Mouse (Mus musculus) 3T3-L1 (cell line): Measurements from ENCODE around the gene Lmf2.

Source experiments
- DNase-seq: peaks from one replicate; pipeline ENCODE4 v3.0.0-alpha.2; 2015; ENCODE audit warnings: low read depth, low spot score

Gene Lmf2

GRCm38 (mm10) chr15:89372536-89372935 is 17.1 kb upstream of the Lmf2 start:
- no peak for DNase-seq

DNA sequence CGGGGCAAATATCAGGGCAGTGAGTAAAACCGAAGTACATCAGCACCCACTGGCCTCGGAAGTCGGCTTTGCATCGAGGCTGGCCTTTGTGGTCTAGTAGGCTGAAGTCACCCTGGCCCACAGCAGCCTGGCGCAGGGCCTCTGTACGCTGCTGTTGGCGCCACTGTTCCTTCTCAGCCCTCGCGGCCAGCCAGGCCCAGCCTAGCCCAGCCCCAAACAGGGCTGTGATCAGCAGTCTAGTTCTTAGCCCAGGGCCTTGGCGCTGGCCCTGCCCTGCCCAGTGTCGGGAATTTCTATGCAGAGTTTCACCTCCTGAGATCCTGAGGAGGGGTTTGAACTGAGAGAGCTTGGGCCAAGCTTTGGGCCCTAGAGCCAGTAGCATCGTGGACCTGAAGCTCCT is 16.6 kb upstream of the Lmf2 start:
- no peak for DNase-seq

DNA sequence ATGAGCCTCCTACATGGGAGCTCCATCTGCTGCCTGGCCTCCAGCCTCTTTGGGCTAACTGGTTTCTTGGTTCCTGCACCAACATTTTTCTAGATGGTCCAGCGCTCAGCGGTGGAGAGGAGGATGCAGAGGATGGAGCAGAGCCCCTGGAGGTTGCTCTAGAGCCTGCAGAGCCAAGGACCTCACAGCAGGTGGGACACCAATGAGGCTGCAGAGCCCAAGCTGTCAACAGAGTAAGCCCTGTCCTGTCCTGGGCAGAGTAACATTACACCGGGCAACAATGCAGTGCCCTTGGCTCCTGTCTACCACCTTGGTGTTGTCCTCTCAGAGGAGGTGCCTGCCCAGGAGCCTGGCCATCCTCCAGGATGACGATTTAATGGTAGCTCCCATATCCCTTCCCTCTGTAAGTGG is 9.7 kb upstream of the Lmf2 start:
- DNase-seq: no peak

DNA sequence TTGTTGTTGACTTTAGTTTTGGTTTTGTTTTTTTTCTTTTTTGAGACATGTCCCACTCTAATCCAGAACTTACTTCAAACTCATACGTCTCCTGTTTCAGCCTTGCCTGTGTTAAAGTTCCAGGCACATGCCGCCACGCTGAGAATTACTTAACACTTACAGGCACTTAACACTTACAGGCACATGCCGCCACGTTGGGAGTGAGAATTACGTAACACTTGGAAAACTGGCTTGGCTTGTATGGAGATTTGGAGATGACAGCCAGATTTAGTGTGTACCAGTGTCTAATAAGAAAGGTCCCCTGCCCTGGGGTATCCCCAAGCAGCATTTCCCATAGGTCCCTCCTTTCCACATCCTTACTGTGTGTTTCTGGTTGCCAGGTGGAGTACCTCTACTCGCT is 7.6 kb upstream of the Lmf2 start:
- DNase-seq: no peak

GRCm38 (mm10) chr15:89358784-89359183 is 3.3 kb upstream of the Lmf2 start:
- DNase-seq: no peak

- peak; percentile 99 for DNase-seq
Observed at GRCm38 (mm10) chr15:89356372-89356771, 913 bp upstream of the Lmf2 start.

DNA sequence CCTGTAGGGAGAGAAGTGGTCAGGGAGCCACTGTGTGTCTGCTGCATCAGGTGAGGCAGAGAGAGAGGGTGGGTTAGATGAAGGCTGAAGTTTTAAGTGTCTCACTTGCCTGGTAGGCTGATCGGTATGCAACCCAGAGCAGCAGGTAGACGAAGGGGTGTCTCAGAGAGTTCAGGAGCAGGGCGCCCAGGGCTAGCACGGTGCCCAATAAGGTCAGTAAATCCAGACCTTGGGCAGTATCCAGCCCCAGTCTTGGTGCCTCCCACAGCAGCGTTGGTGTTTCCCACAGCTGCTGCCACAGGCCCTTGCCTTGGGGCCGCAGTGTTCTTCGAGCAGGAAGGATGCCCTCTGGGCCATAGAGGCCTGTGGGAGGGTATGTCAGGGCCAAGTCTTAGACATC is 1.0 kb downstream of the Lmf2 start:
- DNase-seq: no peak

DNA sequence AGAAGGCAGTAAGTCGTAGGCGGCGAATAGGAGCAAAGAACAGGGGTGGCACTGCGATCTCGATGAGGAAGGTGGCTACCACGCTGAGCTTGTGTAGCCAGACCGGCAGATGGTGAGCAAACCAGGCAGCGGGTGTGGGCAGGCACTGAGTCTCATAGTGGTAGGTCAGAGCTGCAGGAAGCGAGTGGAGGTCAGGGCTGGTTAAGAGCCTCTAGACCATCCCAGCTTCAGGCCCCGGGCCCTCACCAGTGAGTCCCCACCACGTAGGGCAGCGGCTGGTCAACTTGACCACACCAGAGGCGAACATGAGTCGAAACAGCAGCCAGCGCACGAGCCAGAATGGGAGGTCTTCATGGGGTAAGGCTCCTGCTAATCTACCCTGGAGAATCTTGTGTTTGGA is 1.6 kb downstream of the Lmf2 start:
- DNase-seq: no peak

GRCm38 (mm10) chr15:89352795-89353194 is 2.7 kb downstream of the Lmf2 start:
- no peak for DNase-seq

DNA sequence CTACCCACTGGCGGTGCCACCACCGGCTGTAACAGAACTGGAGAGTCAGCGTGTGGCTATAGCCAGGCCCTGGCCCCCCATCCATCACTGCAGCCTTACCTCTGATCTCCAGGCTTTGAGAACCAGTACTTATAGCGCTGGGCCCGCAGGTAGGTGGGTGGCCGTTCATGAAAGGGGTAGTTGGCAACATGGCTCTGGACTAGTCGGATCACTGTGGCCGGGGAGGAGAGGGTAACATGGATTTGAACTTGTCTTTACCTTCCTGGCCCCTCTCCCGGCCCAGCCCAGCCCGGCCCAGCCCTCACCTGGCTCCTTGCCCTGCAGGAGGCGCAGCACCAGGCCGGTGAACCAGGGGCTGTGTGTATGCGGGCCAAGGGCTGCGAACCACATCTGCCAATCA is 3.4 kb downstream of the Lmf2 start:
- no peak for DNase-seq

GRCm38 (mm10) chr15:89351302-89351701 is 4.2 kb downstream of the Lmf2 start:
- DNase-seq: no peak

DNA sequence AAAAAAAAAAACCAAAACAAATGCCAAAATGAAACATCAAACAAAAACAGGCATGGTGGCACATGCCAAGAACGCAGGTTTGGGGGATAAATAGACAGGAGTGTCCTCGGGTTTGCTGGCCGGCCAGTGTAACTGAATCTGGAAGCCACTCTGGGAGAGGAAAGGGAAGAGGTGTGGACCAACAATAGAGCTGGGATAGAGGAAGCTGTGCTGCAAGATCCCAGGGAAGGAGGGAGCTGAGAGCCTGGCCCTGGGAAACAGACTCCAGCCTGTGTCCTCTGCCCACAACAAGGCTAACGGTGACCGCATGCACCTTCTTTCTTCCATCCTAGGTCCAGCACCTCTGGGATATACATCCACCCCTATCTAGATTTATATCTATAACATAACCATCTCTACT is 5.0 kb downstream of the Lmf2 start:
- no peak for DNase-seq

DNA sequence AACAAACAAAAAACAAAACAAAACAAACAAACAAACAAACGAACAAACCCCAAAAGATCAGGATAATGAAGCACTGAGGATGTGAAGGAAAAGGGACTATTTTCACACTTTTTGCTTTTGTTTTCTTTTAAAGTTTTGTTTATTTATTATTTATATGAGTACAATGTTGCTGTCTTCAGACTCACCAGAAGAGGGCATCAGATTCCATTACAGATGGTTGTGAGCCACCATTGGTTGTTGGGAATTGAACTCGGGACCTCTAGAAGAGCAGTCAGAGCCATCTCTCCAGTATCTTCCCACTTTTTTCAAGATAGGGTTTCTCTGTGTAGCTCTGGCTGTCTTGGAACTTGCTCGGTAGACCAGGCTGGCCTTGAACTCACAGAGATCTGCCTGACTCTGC is 12.1 kb downstream of the Lmf2 start:
- DNase-seq: peak; percentile 20

DNA sequence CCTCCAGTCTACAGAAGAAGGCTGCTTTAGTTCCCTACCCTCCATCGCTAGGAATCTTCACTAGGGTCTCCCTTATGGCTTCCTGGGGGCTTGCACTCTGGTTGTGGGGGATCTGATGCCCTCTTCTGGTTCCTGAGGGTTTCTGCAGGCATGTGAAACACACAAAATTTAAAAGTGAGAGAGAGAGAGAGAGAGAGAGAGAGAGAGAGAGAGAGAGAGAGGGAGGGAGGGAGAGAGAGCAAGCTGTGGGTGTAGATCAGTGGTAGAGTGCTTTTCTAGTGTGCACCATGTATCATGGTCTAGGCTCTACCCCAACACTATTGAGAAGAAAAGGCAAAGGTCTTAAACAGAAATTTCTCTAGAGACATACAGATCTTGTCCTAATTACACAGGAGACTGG is 13.8 kb downstream of the Lmf2 start:
- no peak for DNase-seq

GRCm38 (mm10) chr15:89340136-89340535 is 15.3 kb downstream of the Lmf2 start:
- no peak for DNase-seq

DNA sequence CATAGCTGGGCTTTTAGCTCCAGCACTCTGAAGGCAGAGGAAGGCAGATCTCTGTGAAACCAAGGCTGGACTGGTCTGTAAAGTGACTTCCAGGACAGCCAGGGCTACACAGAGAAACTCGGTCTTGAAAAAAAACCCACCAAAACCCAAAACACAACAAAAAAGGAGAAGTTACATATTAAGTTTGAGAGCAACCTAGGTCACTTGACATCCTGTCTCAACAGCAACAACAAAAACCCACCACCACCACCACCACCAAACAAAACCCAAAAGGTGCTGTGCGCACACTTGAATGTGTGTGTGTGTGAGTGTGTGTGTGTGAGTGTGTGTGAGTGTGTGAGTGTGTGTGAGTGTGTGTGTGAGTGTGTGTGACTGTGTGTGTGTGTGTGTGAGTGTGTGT is 15.8 kb downstream of the Lmf2 start:
- DNase-seq: no peak

DNA sequence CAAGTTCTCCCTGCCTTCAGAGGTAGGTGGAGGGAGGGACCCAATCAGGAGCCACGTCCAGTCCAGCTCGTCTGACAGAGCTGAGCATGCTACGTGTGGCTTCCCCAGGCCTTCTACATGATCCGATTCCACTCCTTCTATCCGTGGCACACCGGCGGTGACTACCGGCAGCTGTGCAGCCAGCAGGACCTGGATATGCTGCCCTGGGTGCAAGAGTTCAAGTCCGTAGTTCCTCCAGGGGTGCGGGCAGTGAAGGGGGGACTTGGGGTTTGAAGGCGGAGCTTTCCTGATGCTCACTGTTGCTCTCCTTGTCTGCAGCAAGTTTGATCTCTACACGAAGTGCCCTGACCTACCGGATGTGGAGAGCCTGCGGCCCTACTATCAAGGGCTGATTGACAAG is 19.0 kb downstream of the Lmf2 start:
- no peak for DNase-seq

- no peak for DNase-seq
Observed at GRCm38 (mm10) chr15:89334774-89335537, 20.5 kb downstream of the Lmf2 start.

DNA sequence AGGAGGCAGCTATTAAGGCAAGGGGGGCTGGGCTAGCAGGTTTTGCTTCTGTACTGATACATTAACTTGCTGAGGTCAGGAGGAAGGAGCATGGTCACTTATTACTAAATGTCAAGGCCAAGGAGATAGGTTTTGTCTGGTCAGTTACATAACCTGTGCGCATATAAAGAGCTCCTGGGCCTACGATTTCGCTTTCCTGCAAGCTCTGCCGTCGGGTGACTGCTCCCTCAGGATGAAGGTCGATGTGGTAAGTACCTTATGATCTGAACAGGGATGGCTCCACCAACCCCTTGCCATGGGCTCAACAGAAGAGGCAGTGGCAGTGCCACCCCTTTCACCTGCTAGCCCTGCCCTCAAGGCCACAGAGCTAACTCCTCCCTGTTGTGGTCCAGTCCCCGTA is 21.2 kb downstream of the Lmf2 start, which contains the start of gene Miox:
Gene Miox (plus strand): TSS at position 128 of the 400 bp plus-strand sequence.
- DNase-seq: no peak

- DNase-seq: no peak
Observed at GRCm38 (mm10) chr15:89326441-89326840, 29.0 kb downstream of the Lmf2 start.

DNA sequence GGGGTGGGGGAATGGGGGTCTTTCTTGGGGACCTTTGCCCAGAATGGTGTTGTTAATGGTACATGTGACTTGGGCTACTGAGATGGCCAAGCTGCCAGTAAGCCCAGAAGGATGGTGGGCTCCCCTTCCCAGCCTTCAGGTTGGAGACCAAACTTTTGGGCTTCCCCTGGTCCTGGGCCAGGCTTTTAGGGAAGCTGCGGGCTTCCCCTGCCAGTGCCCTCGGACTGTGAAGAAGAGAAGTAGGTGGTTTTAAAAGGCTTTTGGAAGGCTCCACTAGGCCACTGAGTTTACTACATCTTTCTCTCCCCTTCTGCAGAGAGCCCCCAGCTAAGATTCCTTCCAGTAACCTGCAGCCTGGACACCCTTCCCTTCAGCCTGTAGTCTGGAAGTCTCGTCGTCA is 31.8 kb downstream of the Lmf2 start:
- no peak for DNase-seq

DNA sequence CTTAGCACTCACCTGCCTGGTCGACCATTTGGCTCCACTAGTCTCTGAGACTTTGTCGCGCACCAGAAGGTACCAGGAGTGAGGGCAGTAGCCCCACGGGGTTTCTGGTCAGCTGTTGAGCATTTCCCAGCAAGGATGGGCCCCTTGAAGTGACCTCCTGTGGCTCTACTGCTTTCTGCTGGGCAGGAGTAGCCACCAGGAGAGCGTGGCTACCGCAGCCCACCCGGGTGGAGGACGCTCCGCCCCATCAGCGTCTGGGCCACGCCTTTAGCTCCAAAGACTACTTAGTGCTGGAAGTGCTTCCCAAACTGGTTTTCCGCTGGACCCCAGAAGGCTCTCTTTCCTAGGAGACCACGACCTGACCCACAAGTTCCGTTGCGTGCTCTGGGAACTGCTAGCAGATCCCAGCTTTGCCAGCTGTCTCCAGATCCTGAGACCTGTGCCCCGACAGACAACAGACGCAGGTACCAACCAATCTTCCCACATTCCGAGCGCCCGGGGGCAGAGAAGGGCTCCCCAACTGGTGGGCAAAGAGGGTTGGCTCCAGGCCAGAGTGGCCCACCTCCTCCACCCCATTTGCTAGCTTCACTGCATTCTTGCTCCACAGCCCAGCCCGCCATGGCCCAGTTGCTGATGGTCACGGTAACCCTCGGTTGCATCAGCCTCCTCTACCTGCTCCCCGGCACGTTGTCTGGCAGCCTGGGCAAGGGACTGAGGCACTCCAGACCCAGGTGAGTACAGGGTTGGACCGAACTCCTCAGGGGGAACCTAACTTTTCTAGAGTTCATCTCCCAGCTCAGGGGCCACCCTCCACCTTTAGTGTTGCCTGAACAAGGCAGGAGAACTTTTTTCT is 32.6 kb downstream of the Lmf2 start, which contains the start of gene Adm2:
Gene Adm2 (plus strand): TSS at position 51 of the 853 bp plus-strand sequence.
- DNase-seq: no peak

GRCm38 (mm10) chr15:89321264-89321663 is 34.2 kb downstream of the Lmf2 start:
- no peak for DNase-seq
